Mouse (Mus musculus): ENCODE results near the gene Cyp11a1. TPM values are rescaled to one million over a fixed set of nuclear protein-coding genes. Genes with fewer than 3 reads are reported as not detected.
A peak's percentile ranks its signal among the peaks of the same experiment; 100 is the strongest.

The Cyp11a1 gene
- total RNA-seq, 2 experiments from 2014 or later: 0.79 to 1.7 TPM

- no peak for TF ChIP-seq CTCF (conservative IDR thresholded peaks at IDR 0.05)
- Histone ChIP-seq H3K27ac (no peak overlapping the region), H3K4me3 (no peak overlapping the region)
- DNase-seq (ENCODE audit: low spot score in 2 of 2): no peak
Measured at GRCm38 (mm10) chr9:58016962-58017361, 10.8 kb downstream of the Cyp11a1 start.

- no peak for DNase-seq (ENCODE audit: low spot score in 2 of 2)
- no peak for TF ChIP-seq CTCF (conservative IDR thresholded peaks at IDR 0.05)
- Histone ChIP-seq H3K4me3 (no peak overlapping the region), H3K27ac (no peak overlapping the region)
Measured at GRCm38 (mm10) chr9:58018385-58018784, 12.2 kb downstream of the Cyp11a1 start.

GRCm38 (mm10) chr9:58025995-58026394 is 19.8 kb downstream of the Cyp11a1 start:
- no peak for TF ChIP-seq CTCF (conservative IDR thresholded peaks at IDR 0.05)
- DNase-seq (ENCODE audit: low spot score in 2 of 2): no peak
- H3K4me3 ChIP-seq: no peak overlapping the region
- no peak overlapping the region for H3K27ac ChIP-seq

GRCm38 (mm10) chr9:58027426-58028180 is 21.4 kb downstream of the Cyp11a1 start:
- TF ChIP-seq CTCF (conservative IDR thresholded peaks at IDR 0.05): no peak
- no peak overlapping the region for H3K4me3 ChIP-seq
- H3K27ac ChIP-seq: no peak overlapping the region
- no peak for DNase-seq (ENCODE audit: low spot score in 2 of 2)

GRCm38 (mm10) chr9:58028841-58029240 is 22.6 kb downstream of the Cyp11a1 start:
- Histone ChIP-seq H3K27ac (no peak overlapping the region), H3K4me3 (no peak overlapping the region)
- no peak for DNase-seq (ENCODE audit: low spot score in 2 of 2)
- no peak for TF ChIP-seq CTCF (conservative IDR thresholded peaks at IDR 0.05)

GRCm38 (mm10) chr9:58029635-58030034 is 23.4 kb downstream of the Cyp11a1 start:
- DNase-seq (ENCODE audit: low spot score in 2 of 2): no peak
- Histone ChIP-seq H3K27ac (no peak overlapping the region), H3K4me3 (no peak overlapping the region)
- TF ChIP-seq CTCF (conservative IDR thresholded peaks at IDR 0.05): no peak

GRCm38 (mm10) chr9:58031895-58032294 is 25.7 kb downstream of the Cyp11a1 start:
- no peak for TF ChIP-seq CTCF (conservative IDR thresholded peaks at IDR 0.05)

GRCm38 (mm10) chr9:58035519-58035918 is 29.3 kb downstream of the Cyp11a1 start:
- DNase-seq (ENCODE audit: low spot score in 2 of 2): peak; percentile 60
- TF ChIP-seq CTCF (conservative IDR thresholded peaks at IDR 0.05): no peak
- no peak overlapping the region for H3K4me3 ChIP-seq

More at GRCm38 (mm10) chr9:58031895-58032294, 25.7 kb downstream of the Cyp11a1 start:
- H3K27ac ChIP-seq: no peak overlapping the region
- DNase-seq (ENCODE audit: low spot score in 2 of 2): no peak
- no peak overlapping the region for H3K4me3 ChIP-seq

GRCm38 (mm10) chr9:58035951-58036698 is 29.9 kb downstream of the Cyp11a1 start:
- no peak overlapping the region for H3K27ac ChIP-seq
- no peak for DNase-seq (ENCODE audit: low spot score in 2 of 2)
- no peak overlapping the region for H3K4me3 ChIP-seq
- TF ChIP-seq CTCF (conservative IDR thresholded peaks at IDR 0.05): no peak

More at GRCm38 (mm10) chr9:58035519-58035918, 29.3 kb downstream of the Cyp11a1 start:
- H3K27ac ChIP-seq: no peak overlapping the region

GRCm38 (mm10) chr9:58036961-58037360 is 30.8 kb downstream of the Cyp11a1 start:
- Histone ChIP-seq H3K27ac (no peak overlapping the region), H3K4me3 (no peak overlapping the region)
- no peak for DNase-seq (ENCODE audit: low spot score in 2 of 2)
- TF ChIP-seq CTCF (conservative IDR thresholded peaks at IDR 0.05): no peak

GRCm38 (mm10) chr9:58038500-58039168 is 32.4 kb downstream of the Cyp11a1 start:
- H3K27ac ChIP-seq: no peak overlapping the region
- DNase-seq (ENCODE audit: low spot score in 2 of 2): peak; percentile 72 to 77
- peak; percentile 99 for TF ChIP-seq CTCF (conservative IDR thresholded peaks at IDR 0.05)
- no peak overlapping the region for H3K4me3 ChIP-seq

- no peak for DNase-seq (ENCODE audit: low spot score in 2 of 2)
- no peak overlapping the region for H3K4me3 ChIP-seq
- peak overlapping the region; percentile 46; the same call in 1 of the 2 replicates for H3K27ac ChIP-seq
- TF ChIP-seq CTCF (conservative IDR thresholded peaks at IDR 0.05): no peak
Measured at GRCm38 (mm10) chr9:58040977-58041376, 34.8 kb downstream of the Cyp11a1 start.

- no peak for DNase-seq (ENCODE audit: low spot score in 2 of 2)
- no peak for TF ChIP-seq CTCF (conservative IDR thresholded peaks at IDR 0.05)
- Histone ChIP-seq H3K27ac (no peak overlapping the region), H3K4me3 (no peak overlapping the region)
Measured at GRCm38 (mm10) chr9:58042391-58042790, 36.2 kb downstream of the Cyp11a1 start.

All from layer of hippocampus, adult 2 months (tissue).